Mouse (Mus musculus) neural tube, embryonic 13.5 days (tissue): Measurements from ENCODE around the gene Cdkl1. TPM values are rescaled to one million over a fixed set of nuclear protein-coding genes. Genes with fewer than 3 reads are reported as not detected.

Experiments
- ATAC-seq: fragments of 200-750 bp; cut with Nextera tagmentation; 2 replicates; pipeline ENCODE4 v1.8.0; 2017; ENCODE audit warnings: low read depth, mild to moderate bottlenecking, moderate TSS enrichment, moderate library complexity
- H3K27ac ChIP-seq: fragments of 300-500 bp; sonication (generic); replicated peaks from 2 replicates; pipeline ENCODE4 v1.5.1; 2015; ENCODE audit warnings: moderate library complexity, mild to moderate bottlenecking, inconsistent platforms
- H3K27me3 ChIP-seq: fragments of 300-500 bp; sonication (generic); 2 replicates; pipeline ENCODE4 v1.6.1; 2015; ENCODE audit warnings: mild to moderate bottlenecking, inconsistent platforms
- H3K36me3 ChIP-seq: fragments of 300-500 bp; sonication (generic); 2 replicates; pipeline ENCODE4 v1.6.1; 2015; ENCODE audit warnings: mild to moderate bottlenecking, inconsistent platforms
- H3K4me1 ChIP-seq: fragments of 300-500 bp; sonication (generic); replicated peaks from 2 replicates; pipeline ENCODE4 v1.6.1; 2015; ENCODE audit warnings: inconsistent platforms
- H3K4me2 ChIP-seq: fragments of 300-500 bp; sonication (generic); 2 replicates; pipeline ENCODE4 v1.6.1; 2015; ENCODE audit warnings: inconsistent platforms, mild to moderate bottlenecking, moderate library complexity
- H3K4me3 ChIP-seq: fragments of 300-500 bp; sonication (generic); 2 replicates; pipeline ENCODE4 v1.5.1; 2015; ENCODE audit warnings: mild to moderate bottlenecking, inconsistent platforms
- H3K9ac ChIP-seq: fragments of 300-500 bp; sonication (generic); 2 replicates; pipeline ENCODE4 v1.6.1; 2015; ENCODE audit warnings: moderate library complexity, mild to moderate bottlenecking, inconsistent platforms
- H3K9me3 ChIP-seq: fragments of 300-500 bp; sonication (generic); 2 replicates; pipeline ENCODE4 v1.6.1; 2016; ENCODE audit warnings: inconsistent platforms
- WGBS: fragments of 180-500 bp; shearing (Covaris S2); methylation state at CpG from one replicate; pipeline ENCODE4 v1.1.7; 2015; 5-methylcytosine and 5-hydroxymethylcytosine counted together
- microRNA counts: library from miRNA; unstranded; fragments of <30 nt; microRNA quantifications from one replicate; lab custom pipeline; 2016
- microRNA-seq: library from miRNA; unstranded; fragments of <30 nt; microRNA quantifications from one replicate; pipeline ENCODE4, GENCODE M21; 2016
- polyA plus RNA-seq: library from polyadenylated mRNA; unstranded; fragments of >200 nt; fragmentation: Nextera tagmentation; extraction: Ambion mirVana; gene quantifications from 2 replicates; pipeline ENCODE4 v1.2.1, GENCODE M21; 2015

The Cdkl1 gene
- polyA plus RNA-seq, 1 experiment from 2014 or later, result 2.6 TPM

DNA sequence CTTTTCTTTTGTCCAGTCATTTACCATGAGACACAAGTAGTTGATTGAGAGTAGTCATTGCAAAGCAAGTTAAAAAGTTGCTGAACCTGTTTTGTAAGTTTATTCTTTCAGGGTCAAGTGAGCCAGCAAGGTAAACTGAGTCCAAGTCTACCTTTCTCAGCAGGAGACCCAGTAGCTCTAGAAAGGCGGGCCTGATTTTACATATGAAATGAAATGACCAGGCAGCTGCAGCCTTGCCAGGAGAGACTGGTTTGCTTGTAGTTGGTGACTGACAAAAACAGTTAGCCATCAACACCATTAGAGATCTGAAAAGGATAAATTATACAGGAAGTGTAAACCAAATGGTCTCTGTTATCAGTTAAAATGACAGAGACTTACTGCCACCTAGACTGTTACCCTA is 60.8 kb downstream of the Cdkl1 start:
- WGBS, result 83% methylated on average over 1 of the region's 1 CpGs
- H3K27me3 ChIP-seq, result no peaks in the 10 kb centered on the region
- no peaks in the 10 kb centered on the region for H3K9me3 ChIP-seq
- no peaks in the 10 kb centered on the region for H3K36me3 ChIP-seq
- H3K4me1 ChIP-seq, result peaks cover 4% of the 10 kb centered on the region
- H3K9ac ChIP-seq, result no peak overlapping the region
- no peak overlapping the region for H3K27ac ChIP-seq
- ATAC-seq, result no peak
- no peak overlapping the region for H3K4me3 ChIP-seq
- no peak overlapping the region for H3K4me2 ChIP-seq

DNA sequence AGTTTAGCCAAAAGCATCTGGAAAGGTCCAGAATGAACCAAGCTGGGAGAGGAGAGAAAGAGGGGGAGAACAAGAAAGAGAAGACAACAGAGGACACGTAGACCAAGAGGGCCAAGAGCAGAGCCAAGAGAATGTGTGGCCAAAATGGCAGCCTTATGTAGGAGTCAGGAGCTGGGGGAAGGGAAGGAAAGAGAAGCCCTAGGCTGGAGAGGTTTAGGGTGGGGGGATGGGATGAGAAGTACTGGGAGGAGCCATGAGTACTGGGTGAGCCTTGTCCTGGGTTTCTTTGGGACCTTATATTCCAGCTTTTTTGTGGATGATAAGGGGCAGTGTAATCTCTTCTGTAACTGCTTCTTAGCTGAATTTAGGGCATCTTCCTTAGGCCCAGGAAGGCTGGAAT is 61.8 kb downstream of the Cdkl1 start:
- no peaks in the 10 kb centered on the region for H3K27me3 ChIP-seq
- no peak overlapping the region for H3K27ac ChIP-seq
- H3K4me2 ChIP-seq, result no peak overlapping the region
- H3K9ac ChIP-seq, result no peak overlapping the region
- no peak for ATAC-seq
- H3K36me3 ChIP-seq, result no peaks in the 10 kb centered on the region
- no peaks in the 10 kb centered on the region for H3K9me3 ChIP-seq
- peaks cover 8% of the 10 kb centered on the region for H3K4me1 ChIP-seq
- no peak overlapping the region for H3K4me3 ChIP-seq
- WGBS, result 100% methylated on average over 1 of the region's 1 CpGs

DNA sequence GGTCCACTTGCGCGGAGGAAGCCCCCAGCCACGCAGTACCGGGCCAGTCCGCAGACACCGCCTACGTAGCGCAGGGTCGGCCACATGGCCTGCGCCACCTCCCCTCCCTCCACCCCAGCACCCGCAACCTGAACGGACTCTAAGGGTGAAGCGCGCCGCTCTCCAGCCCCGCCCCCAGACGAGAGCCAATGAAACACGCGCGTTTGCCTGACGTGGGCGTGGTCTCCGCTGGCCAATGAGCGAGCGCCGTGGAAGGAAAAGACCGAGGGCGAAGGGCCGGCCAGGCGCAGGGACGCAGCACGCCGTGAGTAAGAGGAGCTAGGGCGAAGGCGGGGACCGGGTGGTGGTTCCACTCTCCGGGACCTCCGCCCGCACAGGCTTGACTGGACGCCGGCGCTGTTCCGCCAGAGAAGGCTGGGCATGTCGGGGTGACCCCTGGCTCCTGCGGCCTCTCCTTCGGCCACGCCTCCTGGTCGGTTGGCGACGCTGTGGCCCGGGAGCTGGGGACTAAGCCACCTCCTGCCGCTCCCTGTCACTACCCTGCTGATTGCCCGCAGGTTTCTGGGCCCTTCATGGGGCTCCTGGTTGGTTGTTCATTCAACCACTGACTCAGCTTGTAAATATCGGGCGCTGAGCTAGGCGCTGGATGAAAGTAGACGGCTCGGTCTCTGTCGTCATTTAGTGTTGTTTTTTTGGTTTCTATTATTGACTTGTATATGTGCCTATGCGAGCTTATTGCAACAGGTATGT is 66.2 kb downstream of the Cdkl1 start, which contains the start of the genes L2hgdh and Atp5s:
L2hgdh (minus strand) TSS at position 163 of the 750 bp plus-strand sequence.
Atp5s (plus strand) TSS at position 240 of the 750 bp plus-strand sequence.
- Histone ChIP-seq H3K4me1 (peaks cover 19% of the 10 kb centered on the region), H3K36me3 (peaks cover 14% of the 10 kb centered on the region), H3K4me2 (peak within 1 kb of the TSS; percentile 87), H3K4me3 (peak within 1 kb of the TSS; percentile 78), H3K9me3 (0 out of 2 replicates have a peak, but pooled peaks cover 5% of the 10 kb centered on the region), H3K27ac (peak within 1 kb of the TSS; percentile 84), H3K9ac (peak within 1 kb of the TSS; percentile 76), H3K27me3 (no peaks in the 10 kb centered on the region)
- ATAC-seq, result peak; percentile 96
- under 1% methylated on average over 60 of the region's 60 CpGs for WGBS

DNA sequence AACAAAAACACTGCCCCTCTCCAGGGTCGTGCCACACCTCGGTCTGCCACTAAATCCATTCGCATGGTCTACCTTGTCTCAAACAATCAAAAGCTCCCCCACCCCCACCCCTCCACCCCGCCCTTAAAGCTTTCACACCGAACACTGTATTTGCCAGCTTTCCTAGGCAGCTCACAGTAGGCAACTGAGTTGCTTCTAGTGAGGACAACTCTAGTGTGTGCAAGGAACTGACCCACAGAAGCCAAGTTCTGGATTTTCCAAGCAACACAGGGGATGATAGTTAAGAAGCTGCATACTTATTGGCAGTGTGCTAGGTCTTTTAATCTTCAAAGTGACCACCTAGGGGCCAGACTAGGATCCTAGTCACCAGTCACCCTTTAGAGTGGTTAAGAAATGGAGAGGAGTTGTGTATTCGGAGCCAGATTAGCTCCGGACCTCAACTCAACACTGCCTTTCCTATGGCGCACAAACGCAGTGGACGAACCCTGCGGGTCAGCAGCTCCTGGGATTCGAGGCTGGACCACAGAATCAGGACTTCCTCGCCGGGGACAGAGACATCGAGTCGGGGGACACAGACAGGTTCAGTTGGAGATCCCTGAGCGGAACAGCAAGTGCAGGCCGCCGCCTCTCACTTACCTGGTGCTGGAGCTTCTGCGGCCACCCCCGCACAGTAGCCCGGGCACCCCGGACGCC is 66.9 kb downstream of the Cdkl1 start:
- ATAC-seq, result peak; percentile 0
- Histone ChIP-seq H3K27ac (peak overlapping the region; percentile 61; the same call in 1 of the 2 replicates), H3K4me2 (peak overlapping the region; percentile 87)

GRCm38 (mm10) chr12:69723376-69723775 is 67.7 kb downstream of the Cdkl1 start:
- peaks cover 15% of the 10 kb centered on the region for H3K9me3 ChIP-seq
- peaks cover 26% of the 10 kb centered on the region for H3K36me3 ChIP-seq
- no peak for ATAC-seq
- peak overlapping the region; percentile 87 for H3K4me2 ChIP-seq
- 0 out of 2 replicates have a peak overlapping the region, but pooled peaks have one; percentile 76 for H3K9ac ChIP-seq
- 70% methylated on average over 2 of the region's 2 CpGs for WGBS
- peaks cover 19% of the 10 kb centered on the region for H3K4me1 ChIP-seq
- H3K27me3 ChIP-seq, result no peaks in the 10 kb centered on the region
- 0 out of 2 replicates have a peak overlapping the region, but pooled peaks have one; percentile 78 for H3K4me3 ChIP-seq
- no peak overlapping the region for H3K27ac ChIP-seq

More for the DNA sequence above, 66.9 kb downstream of the Cdkl1 start:
- Histone ChIP-seq H3K9me3 (peaks cover 12% of the 10 kb centered on the region), H3K4me1 (peaks cover 19% of the 10 kb centered on the region), H3K4me3 (peak overlapping the region; percentile 78), H3K27me3 (no peaks in the 10 kb centered on the region), H3K36me3 (peaks cover 21% of the 10 kb centered on the region), H3K9ac (peak overlapping the region; percentile 76)
- WGBS, result 3% methylated on average over 24 of the region's 24 CpGs

GRCm38 (mm10) chr12:69722857-69723256 is 68.2 kb downstream of the Cdkl1 start:
- no peaks in the 10 kb centered on the region for H3K27me3 ChIP-seq
- no peak for ATAC-seq
- WGBS, result 83% methylated on average over 3 of the region's 3 CpGs
- H3K36me3 ChIP-seq, result peaks cover 30% of the 10 kb centered on the region
- no peak overlapping the region for H3K9ac ChIP-seq
- no peak overlapping the region for H3K27ac ChIP-seq
- no peak overlapping the region for H3K4me3 ChIP-seq
- no peak overlapping the region for H3K4me2 ChIP-seq
- H3K4me1 ChIP-seq, result peaks cover 19% of the 10 kb centered on the region
- peaks cover 15% of the 10 kb centered on the region for H3K9me3 ChIP-seq

DNA sequence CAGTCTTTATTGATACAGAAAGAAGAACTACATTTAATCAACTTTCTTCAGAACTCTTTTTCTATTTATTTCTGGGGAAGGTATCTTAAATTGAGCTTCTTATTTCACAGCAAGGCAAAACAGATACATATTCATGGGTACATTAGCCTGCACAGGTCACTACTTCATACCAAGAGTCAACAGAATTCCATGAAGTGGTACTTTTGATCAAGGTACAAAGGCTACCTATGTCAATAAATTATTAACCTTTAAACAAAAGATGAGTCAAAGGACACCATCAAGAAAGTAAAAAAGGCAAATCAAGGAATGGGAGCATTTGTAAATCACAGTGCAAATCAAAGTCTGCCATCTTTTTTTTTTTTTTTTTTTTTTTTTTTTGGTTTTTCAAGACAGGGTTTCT is 77.4 kb downstream of the Cdkl1 start:
- H3K4me3 ChIP-seq, result no peak overlapping the region
- no peak overlapping the region for H3K9ac ChIP-seq
- H3K27ac ChIP-seq, result no peak overlapping the region
- no peaks in the 10 kb centered on the region for H3K4me1 ChIP-seq
- no peak for ATAC-seq
- H3K27me3 ChIP-seq, result no peaks in the 10 kb centered on the region
- no peak overlapping the region for H3K4me2 ChIP-seq
- 0 out of 2 replicates have a peak, but pooled peaks cover 5% of the 10 kb centered on the region for H3K9me3 ChIP-seq
- peaks cover 19% of the 10 kb centered on the region for H3K36me3 ChIP-seq

DNA sequence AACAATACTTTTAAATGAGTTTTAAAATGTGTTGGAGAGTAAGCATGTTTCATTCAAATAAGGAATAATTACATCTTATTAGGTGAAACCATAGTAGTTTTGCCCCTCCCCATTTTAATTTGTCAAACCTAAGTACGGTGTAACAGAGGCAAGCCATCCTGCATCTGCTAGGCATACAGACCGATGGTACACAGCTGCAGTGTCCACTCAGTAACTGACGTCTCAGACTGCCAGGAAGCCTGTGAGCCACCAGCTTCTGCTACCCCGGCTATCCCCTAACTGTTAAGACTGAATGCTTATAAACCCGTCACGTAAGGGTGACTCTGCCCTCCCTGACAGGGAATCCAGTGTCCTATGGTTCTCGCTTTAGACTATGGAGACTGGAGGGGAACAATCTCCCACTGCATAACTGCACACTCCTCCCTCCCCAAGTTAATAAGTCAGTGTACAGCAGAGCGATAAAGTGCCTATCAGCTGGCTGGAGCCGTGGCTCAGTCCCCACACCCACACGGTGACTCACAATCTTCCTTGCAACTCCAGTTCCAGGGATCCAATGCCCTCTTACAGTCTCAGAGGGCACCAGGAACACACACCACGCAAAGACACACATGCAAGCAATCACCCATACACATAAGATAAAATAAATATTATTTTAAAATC is 86.1 kb downstream of the Cdkl1 start:
- H3K36me3 ChIP-seq, result peaks cover 4% of the 10 kb centered on the region; the same call in 1 of the 2 replicates
- H3K27me3 ChIP-seq, result no peaks in the 10 kb centered on the region
- H3K4me1 ChIP-seq, result no peaks in the 10 kb centered on the region
- H3K27ac ChIP-seq, result no peak overlapping the region
- H3K4me3 ChIP-seq, result no peak overlapping the region
- H3K4me2 ChIP-seq, result no peak overlapping the region
- no peak for ATAC-seq
- no peak overlapping the region for H3K9ac ChIP-seq
- no peaks in the 10 kb centered on the region for H3K9me3 ChIP-seq
- WGBS, result 87% methylated on average over 11 of the region's 11 CpGs

GRCm38 (mm10) chr12:69698352-69698751 is 92.7 kb downstream of the Cdkl1 start:
- WGBS, result 84% methylated on average over 6 of the region's 6 CpGs
- H3K4me2 ChIP-seq, result no peak overlapping the region
- no peak overlapping the region for H3K4me3 ChIP-seq
- no peak for ATAC-seq
- H3K9ac ChIP-seq, result no peak overlapping the region
- H3K27ac ChIP-seq, result no peak overlapping the region
- H3K4me1 ChIP-seq, result no peaks in the 10 kb centered on the region
- peaks cover 14% of the 10 kb centered on the region; the same call in 1 of the 2 replicates for H3K36me3 ChIP-seq
- H3K27me3 ChIP-seq, result no peaks in the 10 kb centered on the region
- no peaks in the 10 kb centered on the region for H3K9me3 ChIP-seq

MicroRNAs within 50 kb of the gene (microRNA counts, 519-probe panel; counts per million panel counts)
- microRNA mmu-miR-681 (lab: Ali Mortazavi, UCI), result not detected

Small RNA genes lying within 50 kb of the gene (microRNA-seq; reads per million reads assigned to microRNA genes)
- not detected for gene Mir681

Other genes starting within 250 kb of the Cdkl1 start
- gene Vcpkmt, start 208.2 kb downstream of the Cdkl1 start, polyA plus RNA-seq, result 25.6 and 28.2 TPM in 2 replicates
- 13.1 and 14.3 TPM in 2 replicates for gene Sos2, start 109.4 kb downstream of the Cdkl1 start, polyA plus RNA-seq
- gene L2hgdh, start 66.4 kb downstream of the Cdkl1 start, polyA plus RNA-seq, result 8.9 and 9.6 TPM in 2 replicates
- gene Atp5s, start 66.3 kb downstream of the Cdkl1 start, polyA plus RNA-seq, result 31.1 and 32.3 TPM in 2 replicates
- 111 and 115 TPM in 2 replicates for gene Atl1, start 101.3 kb upstream of the Cdkl1 start, polyA plus RNA-seq
- gene Map4k5, start 101.9 kb upstream of the Cdkl1 start, polyA plus RNA-seq, result 30.7 and 33.4 TPM in 2 replicates
- 4.0 and 4.5 TPM in 2 replicates for gene Sav1, start 195.7 kb upstream of the Cdkl1 start, polyA plus RNA-seq